Mouse (Mus musculus): Measurements from ENCODE around the gene Crispld2.

- TF ChIP-seq POLR2A (IDR thresholded peaks at IDR 0.05; ENCODE audit: control insufficient read depth, extremely low read depth, insufficient read depth, low read length, poor library complexity): no peak
- no peak for TF ChIP-seq CTCF (IDR thresholded peaks at IDR 0.05; ENCODE audit: borderline replicate concordance, control insufficient read depth, extremely low read depth, insufficient read depth, low read length, poor library complexity)
Measured at GRCm38 (mm10) chr8:120006645-120007160, 14.5 kb downstream of the Crispld2 start.
